Mouse (Mus musculus) spleen, postnatal 14 days (tissue): ENCODE measurements around the gene Mrgprh.

Source experiments
- DNase-seq, 2 experiments: peaks; one replicate each; pipeline ENCODE4 v3.0.0; 2021 to 2022; ENCODE audit warnings: low spot score in 2 of 2

Gene Mrgprh

GRCm38 (mm10) chr17:12875734-12876133, at the start of gene Mrgprh:
Gene Mrgprh, plus strand, starts transcription at chr17:12876034.
- no peak for DNase-seq

GRCm38 (mm10) chr17:12830351-12830750, 45.5 kb upstream of the Mrgprh start:
- DNase-seq: no peak

DNA sequence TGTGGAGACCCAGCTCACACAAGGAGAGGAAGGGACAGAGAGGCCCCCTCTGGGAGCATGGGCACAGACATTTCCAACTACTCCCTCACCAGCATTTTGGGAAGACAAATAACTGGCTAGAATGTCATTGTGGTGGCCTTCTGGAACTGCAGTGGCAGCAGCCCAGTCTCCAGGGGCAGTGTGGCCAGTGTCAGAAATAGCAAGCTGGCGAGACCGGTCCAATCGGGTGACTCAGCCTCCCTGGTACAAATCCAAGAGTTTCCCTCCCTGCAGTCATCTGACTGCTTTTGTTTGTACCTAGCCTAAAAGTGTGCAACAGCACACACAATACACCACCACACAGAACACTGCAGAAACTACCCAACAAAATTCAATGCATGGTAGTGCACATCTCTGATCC, 43.6 kb upstream of the Mrgprh start:
- DNase-seq: no peak

- no peak for DNase-seq
These were observed 43.2 kb upstream of the Mrgprh start for GRCm38 (mm10) chr17:12832657-12833056.

GRCm38 (mm10) chr17:12834317-12834716, 41.5 kb upstream of the Mrgprh start:
- no peak for DNase-seq

DNA sequence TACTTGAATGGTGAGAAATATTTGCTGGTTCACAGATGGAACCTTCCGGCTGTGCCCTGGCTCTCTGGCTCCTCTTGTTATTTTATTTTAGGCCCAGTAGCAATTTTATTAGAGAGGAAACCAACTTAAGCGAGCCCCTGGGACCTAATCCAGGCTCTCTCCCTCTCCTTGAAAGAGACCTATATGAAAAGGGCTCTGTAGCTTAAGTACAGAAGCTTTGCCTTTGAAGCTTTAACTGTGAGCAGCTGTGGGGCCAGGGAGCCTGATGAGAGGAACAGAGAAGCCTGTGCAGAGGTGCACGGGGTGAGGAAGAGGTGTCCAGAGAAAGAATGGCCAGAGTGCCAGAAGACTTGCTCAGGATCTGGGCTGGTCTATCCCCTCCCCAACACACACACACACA, 41.0 kb upstream of the Mrgprh start:
- no peak for DNase-seq

DNA sequence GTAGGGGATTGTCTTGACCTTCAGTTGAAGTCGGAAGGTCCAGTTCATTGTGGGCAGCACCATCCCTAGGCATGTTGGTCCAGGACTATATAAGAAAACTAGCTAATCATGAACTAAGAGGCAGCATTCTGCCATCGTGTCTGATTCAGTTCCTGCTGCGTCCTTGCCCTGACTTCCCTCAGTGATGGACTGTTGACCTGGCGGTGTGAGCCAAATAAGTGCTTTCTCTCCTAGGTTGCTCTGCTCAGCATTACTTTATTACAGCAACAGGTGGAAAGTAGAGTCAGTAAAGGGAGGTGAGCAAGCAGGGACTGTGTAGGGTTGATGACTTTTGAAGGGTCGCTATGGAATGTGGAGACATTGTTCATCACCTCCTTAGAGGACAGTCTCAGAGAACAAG, 40.1 kb upstream of the Mrgprh start:
- DNase-seq: no peak

DNA sequence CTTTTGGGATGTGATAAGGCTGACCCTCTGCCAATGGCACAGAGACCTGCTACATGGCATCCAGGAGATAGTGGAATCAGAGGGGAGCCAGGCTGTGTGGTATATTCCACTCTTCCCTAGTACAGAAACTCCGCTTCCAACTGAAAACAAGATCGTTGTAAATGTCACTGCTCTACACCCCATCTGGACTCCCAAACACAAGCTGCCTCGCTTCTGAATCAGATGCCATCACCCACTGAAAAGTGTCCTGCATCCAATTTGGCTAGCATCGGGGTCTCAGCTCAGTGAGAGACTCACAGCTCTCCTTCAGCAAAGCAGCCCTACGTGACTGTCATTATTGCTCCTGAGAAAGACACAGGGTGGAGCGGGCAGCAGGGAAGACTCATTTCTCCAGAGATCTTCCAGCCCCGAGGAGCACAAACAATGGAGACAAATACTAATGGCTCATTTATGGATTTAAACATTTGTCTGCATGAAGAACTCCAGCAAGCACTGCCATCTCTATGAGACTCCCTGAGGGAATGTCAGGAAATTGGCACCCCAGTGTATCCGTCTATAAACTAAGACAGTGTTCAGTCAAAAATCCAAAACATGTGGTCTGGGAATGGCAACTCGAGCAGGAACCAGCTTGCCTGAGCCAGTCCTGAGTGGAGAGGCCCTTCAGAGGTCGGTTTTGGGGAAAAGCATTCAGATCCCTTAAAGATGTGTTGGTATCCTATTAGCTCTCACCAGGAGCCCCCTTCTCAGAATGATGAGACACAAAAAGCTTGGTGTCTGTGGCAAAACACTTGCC, 36.2 kb upstream of the Mrgprh start:
- no peak for DNase-seq

DNA sequence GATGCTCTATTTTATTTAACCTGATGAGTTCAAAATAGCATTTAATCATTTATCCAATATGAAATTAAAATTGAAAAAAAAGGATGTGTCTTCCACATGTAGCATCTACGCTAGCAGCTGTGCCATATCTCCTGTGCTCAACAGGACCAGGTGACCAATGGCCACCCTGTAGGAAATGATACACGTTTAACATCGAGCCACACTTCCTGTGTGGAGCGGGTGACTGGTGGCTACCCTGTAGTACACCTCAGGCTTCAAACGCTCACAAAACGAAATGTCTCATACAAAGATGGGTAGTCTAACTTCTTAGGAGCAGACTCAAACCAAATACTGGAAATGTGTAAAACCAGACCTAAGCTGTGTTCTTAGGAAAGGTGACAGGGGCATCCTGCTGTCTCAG, 32.0 kb upstream of the Mrgprh start:
- no peak for DNase-seq

DNA sequence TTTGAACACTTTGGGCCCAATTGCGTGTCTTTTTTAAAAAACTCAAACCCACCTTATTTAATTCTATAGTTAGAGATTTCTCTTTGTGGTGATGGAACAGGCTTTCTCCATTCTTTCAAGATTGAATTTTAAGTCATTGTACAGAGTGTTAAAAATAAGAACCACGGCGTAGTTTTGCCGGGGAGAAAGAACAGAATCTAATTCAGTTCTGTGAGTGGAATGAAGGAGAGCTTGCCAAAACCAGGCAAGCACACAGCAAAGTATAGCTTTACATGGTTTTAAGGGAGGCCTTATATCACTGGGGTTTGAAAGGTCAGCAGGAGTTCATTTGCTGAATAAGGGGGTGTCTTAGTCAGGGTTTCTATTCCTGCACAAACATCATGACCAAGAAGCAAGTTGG, 31.3 kb upstream of the Mrgprh start:
- DNase-seq: no peak

- no peak for DNase-seq
These were observed 30.0 kb upstream of the Mrgprh start for GRCm38 (mm10) chr17:12845862-12846261.

DNA sequence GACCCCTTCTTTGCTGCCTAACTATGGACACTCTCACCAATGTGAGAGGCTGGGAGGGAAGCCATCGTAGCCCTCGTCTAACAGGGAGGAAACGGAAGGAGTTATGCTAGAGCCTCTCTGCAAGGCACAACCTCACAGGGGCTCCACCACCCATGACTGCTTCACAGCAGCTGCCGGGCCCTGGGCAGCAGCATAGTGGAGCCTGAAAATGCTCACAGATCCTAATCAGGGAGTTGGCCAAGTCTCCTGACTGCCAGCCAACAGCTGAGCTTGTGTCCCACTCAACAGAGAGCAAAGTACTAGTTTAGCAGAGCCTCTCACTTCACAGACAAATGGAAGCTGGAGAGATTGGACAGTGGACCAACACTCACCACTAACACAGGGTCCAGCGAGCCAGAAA, 29.4 kb upstream of the Mrgprh start:
- DNase-seq: no peak

DNA sequence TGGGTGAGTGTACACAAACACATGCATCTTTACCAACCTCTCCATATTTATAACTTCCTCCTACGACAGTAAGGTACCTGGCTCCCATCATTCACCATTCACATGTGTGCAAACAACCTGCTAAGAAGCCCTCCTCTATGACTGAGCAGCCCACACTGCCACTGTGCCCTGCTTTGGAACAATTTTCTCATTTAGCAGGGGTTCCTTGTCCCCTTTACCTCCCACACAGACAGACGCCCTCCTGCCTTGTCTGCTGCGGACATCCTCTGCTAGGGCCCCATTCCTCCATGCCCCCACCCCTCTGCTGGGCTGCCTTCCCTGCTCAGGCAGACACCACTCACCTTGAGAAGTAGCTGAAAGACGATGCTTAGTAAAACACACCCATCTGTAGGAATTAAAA, 28.1 kb upstream of the Mrgprh start:
- DNase-seq: no peak

- DNase-seq: no peak
These were observed 26.0 kb upstream of the Mrgprh start for GRCm38 (mm10) chr17:12849778-12850382.

DNA sequence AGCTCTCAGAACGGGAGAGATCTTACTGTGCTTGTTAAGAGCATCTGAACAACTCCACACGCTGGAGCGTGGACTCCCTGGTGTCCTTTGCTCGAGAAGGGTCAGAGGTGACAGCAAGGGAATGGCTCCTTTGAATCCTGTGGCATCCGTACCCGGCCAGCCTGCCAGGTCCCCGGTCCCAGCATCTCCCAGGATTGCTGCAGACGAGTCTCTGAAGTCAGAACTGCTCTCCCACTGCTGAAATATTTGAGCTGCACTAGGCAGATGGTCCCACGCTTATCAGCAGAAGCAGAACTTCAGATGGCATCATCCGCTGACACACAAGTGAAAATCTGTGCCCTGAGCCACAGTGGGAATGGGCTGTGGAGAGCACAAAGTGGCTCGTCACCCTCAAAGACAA, 24.1 kb upstream of the Mrgprh start:
- DNase-seq: no peak

GRCm38 (mm10) chr17:12853821-12854220, 22.0 kb upstream of the Mrgprh start:
- DNase-seq: no peak

DNA sequence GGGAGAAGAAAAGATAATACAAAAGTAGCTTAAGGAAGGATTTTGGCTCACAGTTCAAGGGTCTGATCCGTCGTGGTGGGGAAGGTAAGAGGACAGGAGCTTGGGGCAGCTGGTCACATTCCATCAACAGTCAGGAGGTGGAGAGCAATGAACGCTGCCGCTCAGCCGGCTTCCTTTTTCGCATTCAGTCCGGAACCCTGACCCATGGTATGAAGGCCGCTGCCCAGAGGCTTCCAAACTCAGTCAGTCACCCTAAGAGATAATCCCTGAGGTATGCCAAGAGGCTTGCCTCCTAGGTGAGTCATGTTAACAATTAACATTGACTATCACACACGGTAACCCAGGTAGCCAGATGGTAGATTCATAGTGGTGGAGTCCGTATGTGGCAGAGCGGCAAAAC, 21.4 kb upstream of the Mrgprh start:
- DNase-seq: no peak

DNA sequence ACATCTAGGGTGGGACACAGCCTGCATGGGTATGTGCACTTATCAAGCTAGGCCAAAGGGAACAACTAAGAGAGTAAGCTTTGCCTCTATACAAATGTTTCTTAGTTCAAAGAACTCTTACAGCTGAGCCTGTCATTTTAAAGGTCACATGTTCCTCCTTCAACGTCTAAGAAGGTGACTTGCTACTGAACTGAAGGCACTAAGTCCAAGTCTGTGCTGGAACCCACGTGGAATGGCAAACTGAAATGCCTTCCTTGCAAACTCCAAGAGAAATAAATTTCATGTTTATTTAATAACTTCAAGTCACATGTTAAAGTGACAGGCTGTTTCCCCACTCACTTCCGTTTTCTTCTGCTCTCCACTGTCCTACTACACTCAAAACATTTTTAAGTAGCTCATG, 18.4 kb upstream of the Mrgprh start:
- no peak for DNase-seq

DNA sequence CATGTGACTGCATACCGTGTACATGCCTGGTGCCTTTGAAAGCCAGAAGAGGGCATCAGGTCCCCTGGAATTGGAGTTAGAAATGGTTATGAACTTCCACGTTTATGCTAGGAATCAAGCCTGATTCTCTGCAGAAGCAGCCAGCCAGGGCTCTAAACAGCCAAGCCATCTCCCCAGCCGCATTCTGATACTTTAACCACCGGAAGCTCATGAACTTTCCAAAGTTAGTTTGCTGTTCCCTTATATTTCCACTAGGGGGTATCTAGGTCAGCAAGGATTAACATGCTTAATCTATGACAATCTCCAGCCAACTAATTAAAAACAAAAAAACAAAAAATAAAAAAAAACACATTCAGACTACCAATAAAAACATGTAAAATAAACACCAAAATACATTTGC, 17.8 kb upstream of the Mrgprh start:
- DNase-seq: no peak

DNA sequence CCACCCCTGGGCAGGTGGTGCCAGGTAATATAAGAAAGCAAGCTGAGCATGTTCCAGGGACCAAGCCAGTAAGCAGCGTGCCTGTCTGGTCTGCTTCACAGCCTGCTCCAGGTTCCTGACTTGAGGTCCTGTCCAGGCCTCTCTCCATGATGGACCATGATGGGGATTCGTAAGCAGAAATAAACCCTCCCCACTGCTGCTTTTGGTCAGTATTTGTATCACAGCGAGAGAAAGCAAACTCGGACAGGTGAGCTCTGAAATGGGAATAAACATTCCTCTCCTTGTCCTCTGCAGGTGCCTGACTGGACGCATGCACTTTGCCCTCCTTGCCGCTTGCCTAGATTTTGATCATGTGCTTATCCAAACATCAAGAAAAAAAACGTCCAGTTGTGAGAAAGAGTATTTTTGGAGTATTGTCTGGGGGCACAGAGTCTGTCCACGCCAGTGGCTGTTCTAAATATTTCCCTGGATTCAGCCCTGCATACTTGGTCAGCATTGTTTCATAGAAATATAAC, 16.8 kb upstream of the Mrgprh start:
- no peak for DNase-seq

GRCm38 (mm10) chr17:12864111-12864510, 11.7 kb upstream of the Mrgprh start:
- DNase-seq: no peak

GRCm38 (mm10) chr17:12865407-12865806, 10.4 kb upstream of the Mrgprh start:
- DNase-seq: no peak

DNA sequence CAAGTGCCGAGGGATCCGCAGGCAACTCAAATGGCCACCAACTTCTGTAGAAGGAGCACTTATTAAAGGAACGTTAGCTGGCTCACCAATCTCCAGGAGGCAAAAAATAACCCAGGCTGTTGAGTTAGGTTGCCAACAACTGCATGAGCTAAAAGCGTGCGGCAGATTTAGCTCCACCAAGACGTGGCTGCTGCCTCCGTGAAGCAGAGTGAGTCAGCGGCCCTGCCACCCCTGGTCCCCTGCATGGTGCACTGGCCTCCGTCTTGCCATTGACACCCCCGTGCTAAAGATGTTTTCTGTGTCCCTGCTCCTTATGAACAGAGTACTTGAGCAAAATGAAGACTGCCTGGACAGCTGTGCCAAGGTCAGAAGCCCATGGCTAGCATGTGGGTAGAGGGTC, 9.0 kb upstream of the Mrgprh start:
- no peak for DNase-seq
